Mouse (Mus musculus): Measurements from ENCODE around the gene Clec3a. TPM values are rescaled to one million over a fixed set of nuclear protein-coding genes. Genes with fewer than 3 reads are reported as not detected.

Clec3a gene
- polyA plus RNA-seq, 1 experiment from 2014 or later = not detected

DNA sequence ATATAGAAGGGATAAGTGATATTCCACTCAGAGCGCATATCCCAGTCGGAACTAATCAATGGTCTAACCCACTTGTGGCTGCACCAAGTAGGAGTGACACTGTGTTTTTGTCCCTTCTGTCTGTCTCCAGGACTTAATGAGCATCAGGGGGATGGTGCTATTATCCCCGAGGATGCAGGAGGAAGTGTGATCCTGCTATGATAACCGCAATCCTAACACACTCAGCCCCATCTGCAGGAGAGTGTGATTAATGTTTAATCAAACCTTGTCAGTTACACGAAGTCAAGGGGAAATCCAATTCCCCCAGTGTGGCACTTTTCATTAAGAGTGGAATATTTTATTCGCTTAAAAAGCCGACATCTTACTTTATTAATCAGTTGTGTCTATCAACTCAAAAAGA lies 16.2 kb upstream of the Clec3a start:
- Histone ChIP-seq H3K27me3 (ENCODE audit: control insufficient read depth, insufficient read depth, low read length) (no peaks in the 10 kb centered on the region), H3K9me3 (replicated peaks; ENCODE audit: control insufficient read depth, low read length) (no peaks in the 10 kb centered on the region), H3K27ac (ENCODE audit: low read length) (no peak overlapping the region), H3K4me1 (ENCODE audit: control insufficient read depth, insufficient read depth, low read length) (no peaks in the 10 kb centered on the region), H3K4me3 (ENCODE audit: low read length) (no peak overlapping the region), H3K9ac (ENCODE audit: low read length) (no peak overlapping the region), H3K36me3 (ENCODE audit: control insufficient read depth, insufficient read depth) (no peaks in the 10 kb centered on the region), H3K4me2 (ENCODE audit: low read depth, low read length) (no peak overlapping the region)
- 65% methylated on average over 7 of the region's 7 CpGs for WGBS
- no peak for ATAC-seq (replicated peaks; ENCODE audit: extremely low read depth, insufficient read depth, low FRiP score)

DNA sequence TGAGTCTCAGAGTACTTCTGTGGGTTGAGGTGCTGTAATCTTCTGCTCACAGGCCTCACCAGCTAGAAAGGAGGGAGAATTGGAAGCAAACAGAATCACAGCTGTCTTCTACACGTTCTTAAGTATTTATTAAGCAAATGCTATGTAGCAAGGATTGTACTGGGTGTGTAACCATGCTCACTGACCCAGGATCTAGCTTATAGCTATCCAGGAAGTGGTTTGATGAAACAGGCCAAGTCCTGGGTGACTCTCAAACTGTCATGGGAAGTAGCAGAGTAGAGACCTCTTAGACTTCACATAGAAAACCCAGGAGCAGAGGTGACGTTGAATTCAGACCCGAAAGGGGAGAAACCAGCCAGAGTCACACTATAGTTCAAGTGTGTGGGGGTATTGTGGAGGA lies 6.5 kb upstream of the Clec3a start:
- WGBS = 68% methylated on average over 3 of the region's 3 CpGs
- no peak overlapping the region for H3K27ac ChIP-seq (ENCODE audit: low read length)
- no peaks in the 10 kb centered on the region for H3K36me3 ChIP-seq (ENCODE audit: control insufficient read depth, insufficient read depth)
- H3K4me1 ChIP-seq (ENCODE audit: control insufficient read depth, insufficient read depth, low read length) = no peaks in the 10 kb centered on the region
- H3K4me3 ChIP-seq (ENCODE audit: low read length) = no peak overlapping the region
- no peak overlapping the region for H3K4me2 ChIP-seq (ENCODE audit: low read depth, low read length)
- no peaks in the 10 kb centered on the region for H3K27me3 ChIP-seq (ENCODE audit: control insufficient read depth, insufficient read depth, low read length)
- H3K9me3 ChIP-seq (replicated peaks; ENCODE audit: control insufficient read depth, low read length) = no peaks in the 10 kb centered on the region
- no peak for ATAC-seq (replicated peaks; ENCODE audit: extremely low read depth, insufficient read depth, low FRiP score)
- no peak overlapping the region for H3K9ac ChIP-seq (ENCODE audit: low read length)

DNA sequence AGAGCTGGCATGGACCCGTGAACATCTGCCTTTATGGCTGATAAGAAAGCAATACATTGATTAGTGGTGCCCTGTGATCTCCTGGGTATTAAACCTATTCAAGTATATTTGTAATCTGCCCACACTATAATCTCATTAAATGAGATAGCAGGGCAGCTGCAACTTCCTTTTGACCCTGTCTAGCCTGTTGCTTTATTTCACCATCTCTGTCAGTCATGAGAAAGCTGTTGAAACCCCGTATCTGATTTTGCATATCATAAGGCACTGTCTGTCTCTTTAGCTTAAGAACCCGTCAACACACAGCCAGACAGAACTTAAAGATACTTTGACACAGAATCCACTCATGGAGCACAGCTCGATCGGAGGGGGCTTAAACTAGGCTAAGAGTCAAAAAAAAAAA lies 600 bp downstream of the Clec3a start:
- H3K4me3 ChIP-seq (ENCODE audit: low read length) = no peak overlapping the region
- H3K4me2 ChIP-seq (ENCODE audit: low read depth, low read length) = no peak overlapping the region
- H3K9me3 ChIP-seq (replicated peaks; ENCODE audit: control insufficient read depth, low read length) = no peaks in the 10 kb centered on the region
- no peaks in the 10 kb centered on the region for H3K36me3 ChIP-seq (ENCODE audit: control insufficient read depth, insufficient read depth)
- no peak for ATAC-seq (replicated peaks; ENCODE audit: extremely low read depth, insufficient read depth, low FRiP score)
- no peak overlapping the region for H3K9ac ChIP-seq (ENCODE audit: low read length)
- H3K27me3 ChIP-seq (ENCODE audit: control insufficient read depth, insufficient read depth, low read length) = no peaks in the 10 kb centered on the region
- WGBS = 55% methylated on average over 5 of the region's 5 CpGs
- no peak overlapping the region for H3K27ac ChIP-seq (ENCODE audit: low read length)
- H3K4me1 ChIP-seq (ENCODE audit: control insufficient read depth, insufficient read depth, low read length) = no peaks in the 10 kb centered on the region

DNA sequence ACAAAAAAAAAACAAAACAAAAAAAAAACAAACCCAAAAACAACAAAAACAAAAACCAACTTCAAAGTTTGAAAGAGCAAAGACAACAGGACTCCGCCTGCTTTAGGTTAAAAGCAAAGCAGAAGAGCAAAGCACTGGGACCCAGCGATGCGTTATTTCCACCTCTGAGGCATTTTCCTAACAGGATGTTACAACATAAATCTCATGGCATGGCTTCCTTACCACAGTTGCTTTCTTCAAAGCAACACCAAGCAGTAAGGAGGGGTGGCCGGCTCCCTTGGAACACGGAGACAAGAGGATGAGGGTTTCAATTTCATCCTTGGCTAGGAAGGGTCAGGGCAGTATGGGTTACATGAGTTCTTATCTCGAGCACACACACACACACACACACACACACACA lies 1.0 kb downstream of the Clec3a start:
- Histone ChIP-seq H3K9ac (ENCODE audit: low read length) (no peak overlapping the region), H3K36me3 (ENCODE audit: control insufficient read depth, insufficient read depth) (no peaks in the 10 kb centered on the region), H3K27me3 (ENCODE audit: control insufficient read depth, insufficient read depth, low read length) (no peaks in the 10 kb centered on the region), H3K9me3 (replicated peaks; ENCODE audit: control insufficient read depth, low read length) (no peaks in the 10 kb centered on the region), H3K4me1 (ENCODE audit: control insufficient read depth, insufficient read depth, low read length) (no peaks in the 10 kb centered on the region), H3K27ac (ENCODE audit: low read length) (no peak overlapping the region), H3K4me3 (ENCODE audit: low read length) (no peak overlapping the region), H3K4me2 (ENCODE audit: low read depth, low read length) (no peak overlapping the region)
- ATAC-seq (replicated peaks; ENCODE audit: extremely low read depth, insufficient read depth, low FRiP score) = no peak
- WGBS = 56% methylated on average over 6 of the region's 6 CpGs

DNA sequence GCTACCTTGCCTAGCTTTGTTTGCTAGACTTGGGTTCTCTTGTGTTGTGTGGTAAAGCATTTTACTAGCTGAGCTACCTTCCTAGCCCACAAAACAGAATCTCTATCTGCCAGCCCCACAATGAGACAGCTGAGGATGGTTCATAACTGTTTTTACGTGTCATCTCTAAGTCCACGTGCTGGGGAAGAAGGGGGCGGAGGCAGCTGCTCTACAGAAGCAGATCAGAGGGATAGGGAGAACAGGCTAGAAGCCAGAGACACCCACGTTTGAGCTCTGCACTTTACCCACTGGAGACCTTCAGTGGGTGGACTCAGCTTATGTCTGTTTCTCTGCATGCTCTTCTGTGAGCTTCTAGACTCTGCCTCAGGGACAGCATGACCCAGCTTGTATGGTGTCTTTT lies 3.7 kb downstream of the Clec3a start:
- H3K9ac ChIP-seq (ENCODE audit: low read length) = no peak overlapping the region
- WGBS = 75% methylated on average over 4 of the region's 4 CpGs
- no peak overlapping the region for H3K27ac ChIP-seq (ENCODE audit: low read length)
- no peaks in the 10 kb centered on the region for H3K4me1 ChIP-seq (ENCODE audit: control insufficient read depth, insufficient read depth, low read length)
- no peaks in the 10 kb centered on the region for H3K27me3 ChIP-seq (ENCODE audit: control insufficient read depth, insufficient read depth, low read length)
- no peaks in the 10 kb centered on the region for H3K36me3 ChIP-seq (ENCODE audit: control insufficient read depth, insufficient read depth)
- no peak overlapping the region for H3K4me2 ChIP-seq (ENCODE audit: low read depth, low read length)
- no peak for ATAC-seq (replicated peaks; ENCODE audit: extremely low read depth, insufficient read depth, low FRiP score)
- no peaks in the 10 kb centered on the region for H3K9me3 ChIP-seq (replicated peaks; ENCODE audit: control insufficient read depth, low read length)
- H3K4me3 ChIP-seq (ENCODE audit: low read length) = no peak overlapping the region

DNA sequence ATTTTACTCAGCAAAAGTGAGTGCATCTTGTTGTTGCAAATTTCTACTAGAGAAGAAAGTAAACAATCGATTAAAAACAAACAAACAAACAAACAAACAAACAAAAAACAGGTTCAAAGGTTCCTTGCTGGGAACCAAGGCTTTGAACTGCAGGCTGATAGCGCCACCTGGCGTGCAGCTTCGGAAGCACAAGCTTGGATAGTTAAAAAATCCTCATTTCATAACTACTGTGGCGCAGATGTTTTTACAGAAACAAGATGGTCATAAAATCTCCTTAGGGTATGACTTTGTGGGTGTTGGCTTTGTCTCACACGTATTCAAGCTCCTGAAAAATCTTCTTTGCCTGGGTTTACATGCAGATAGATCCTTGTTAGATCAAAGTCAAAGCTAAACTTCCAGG lies 20.4 kb downstream of the Clec3a start:
- Histone ChIP-seq H3K27ac (ENCODE audit: low read length) (no peak overlapping the region), H3K9ac (ENCODE audit: low read length) (no peak overlapping the region), H3K27me3 (ENCODE audit: control insufficient read depth, insufficient read depth, low read length) (no peaks in the 10 kb centered on the region), H3K4me1 (ENCODE audit: control insufficient read depth, insufficient read depth, low read length) (peaks cover 8% of the 10 kb centered on the region), H3K4me3 (ENCODE audit: low read length) (no peak overlapping the region), H3K9me3 (replicated peaks; ENCODE audit: control insufficient read depth, low read length) (no peaks in the 10 kb centered on the region), H3K4me2 (ENCODE audit: low read depth, low read length) (no peak overlapping the region), H3K36me3 (ENCODE audit: control insufficient read depth, insufficient read depth) (no peaks in the 10 kb centered on the region)
- 12% methylated on average over 6 of the region's 6 CpGs for whole genome bisulfite sequencing
- ATAC-seq (replicated peaks; ENCODE audit: extremely low read depth, insufficient read depth, low FRiP score) = no peak

DNA sequence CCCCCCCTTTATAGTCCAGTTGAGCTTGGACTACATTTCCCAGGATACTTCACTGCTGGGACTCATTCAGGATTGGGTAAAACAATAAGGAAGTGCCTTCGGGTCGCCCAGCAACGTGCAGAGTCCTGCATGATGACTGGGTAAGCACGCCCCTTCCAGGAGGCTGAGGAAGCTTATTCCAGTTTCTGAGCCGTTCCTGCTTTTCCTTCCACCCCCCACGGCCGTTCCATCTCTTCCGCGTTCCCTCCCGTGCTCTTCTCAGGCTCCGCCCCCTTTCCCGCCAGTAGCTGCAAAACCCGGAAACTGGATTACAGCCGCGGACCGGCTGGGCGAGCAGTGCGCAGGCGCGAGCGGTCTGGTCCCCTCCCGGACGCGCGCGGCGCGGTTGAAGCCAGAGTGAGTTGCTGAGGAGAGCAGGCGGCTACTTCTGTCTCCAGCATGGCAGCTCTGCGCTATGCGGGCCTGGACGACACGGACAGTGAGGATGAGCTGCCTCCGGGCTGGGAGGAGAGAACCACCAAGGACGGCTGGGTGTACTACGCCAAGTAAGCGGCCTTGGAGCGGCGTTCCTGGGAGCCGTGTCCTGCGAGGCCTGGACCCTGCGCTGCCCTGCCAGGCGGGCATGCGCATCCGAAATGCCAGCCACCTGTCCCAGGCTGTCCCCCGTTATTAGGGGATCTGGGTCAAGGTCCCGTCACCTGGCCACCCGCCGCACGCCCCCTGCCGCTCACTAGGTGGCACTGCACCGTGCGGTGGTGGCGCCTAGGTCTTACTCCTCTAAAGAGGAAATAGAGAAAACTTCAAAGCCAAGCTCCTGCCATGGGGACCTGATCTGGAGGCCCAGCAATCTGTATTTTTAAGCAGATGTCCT lies 21.7 kb downstream of the Clec3a start, which contains the start of gene Wwox:
Gene Wwox (plus strand): TSS at position 322 of the 871 bp plus-strand sequence.
- Histone ChIP-seq H3K4me3 (ENCODE audit: low read length) (peak within 1 kb of the TSS; percentile 87), H3K27ac (ENCODE audit: low read length) (peak within 1 kb of the TSS; percentile 90), H3K36me3 (ENCODE audit: control insufficient read depth, insufficient read depth) (no peaks in the 10 kb centered on the region), H3K9me3 (replicated peaks; ENCODE audit: control insufficient read depth, low read length) (no peaks in the 10 kb centered on the region), H3K4me1 (ENCODE audit: control insufficient read depth, insufficient read depth, low read length) (peaks cover 8% of the 10 kb centered on the region), H3K4me2 (ENCODE audit: low read depth, low read length) (peak within 1 kb of the TSS; percentile 92), H3K27me3 (ENCODE audit: control insufficient read depth, insufficient read depth, low read length) (no peaks in the 10 kb centered on the region), H3K9ac (ENCODE audit: low read length) (peak within 1 kb of the TSS; percentile 85)
- WGBS = under 1% methylated on average over 54 of the region's 54 CpGs
- peak; percentile 97 for ATAC-seq (replicated peaks; ENCODE audit: extremely low read depth, insufficient read depth, low FRiP score)

DNA sequence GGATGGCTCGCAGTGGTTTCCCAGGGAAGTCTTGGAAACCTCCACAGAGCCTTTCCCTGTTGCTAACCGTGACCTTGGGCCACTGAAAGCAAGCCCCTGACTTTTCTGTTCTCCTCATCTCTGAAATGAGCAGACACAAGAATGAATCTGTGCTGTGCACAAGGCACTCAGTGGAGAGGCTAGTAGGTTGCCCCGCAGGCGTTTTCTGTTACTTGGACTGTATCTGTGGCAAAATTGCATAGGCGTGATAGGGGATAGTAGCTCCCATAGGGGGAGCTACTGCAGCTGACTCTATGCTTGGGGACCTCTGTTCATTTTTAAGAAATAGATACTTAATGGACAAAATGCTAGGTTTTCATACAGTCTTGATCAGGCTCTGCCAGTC lies 22.3 kb downstream of the Clec3a start:
- peak overlapping the region; percentile 85 for H3K9ac ChIP-seq (ENCODE audit: low read length)
- H3K4me2 ChIP-seq (ENCODE audit: low read depth, low read length) = peak overlapping the region; percentile 92
- no peak for ATAC-seq (replicated peaks; ENCODE audit: extremely low read depth, insufficient read depth, low FRiP score)
- peak overlapping the region; percentile 90 for H3K27ac ChIP-seq (ENCODE audit: low read length)
- H3K36me3 ChIP-seq (ENCODE audit: control insufficient read depth, insufficient read depth) = no peaks in the 10 kb centered on the region
- peak overlapping the region; percentile 87 for H3K4me3 ChIP-seq (ENCODE audit: low read length)
- no peaks in the 10 kb centered on the region for H3K27me3 ChIP-seq (ENCODE audit: control insufficient read depth, insufficient read depth, low read length)
- no peaks in the 10 kb centered on the region for H3K9me3 ChIP-seq (replicated peaks; ENCODE audit: control insufficient read depth, low read length)
- peaks cover 8% of the 10 kb centered on the region for H3K4me1 ChIP-seq (ENCODE audit: control insufficient read depth, insufficient read depth, low read length)
- WGBS = 17% methylated on average over 5 of the region's 5 CpGs

DNA sequence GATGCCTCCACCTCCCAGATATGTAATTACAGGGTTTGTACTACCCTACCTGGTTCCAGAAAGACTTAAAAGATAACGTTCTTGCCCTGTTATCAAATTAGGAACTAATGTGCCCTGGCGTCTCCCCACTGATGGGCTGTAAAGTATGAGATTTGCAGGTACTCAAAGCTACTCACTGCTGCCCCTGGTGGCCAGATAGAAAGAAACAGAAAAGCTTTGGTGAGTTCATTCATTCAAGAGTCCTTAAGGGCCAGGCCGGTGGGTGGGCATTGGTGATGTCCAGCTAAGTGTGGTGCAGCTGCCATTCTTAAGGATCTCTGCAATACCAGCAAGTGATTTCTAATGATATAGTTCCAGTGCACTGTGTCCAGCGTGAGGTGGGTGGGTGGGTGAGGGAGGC lies 23.7 kb downstream of the Clec3a start:
- no peak overlapping the region for H3K27ac ChIP-seq (ENCODE audit: low read length)
- WGBS = 77% methylated on average over 4 of the region's 4 CpGs
- no peak for ATAC-seq (replicated peaks; ENCODE audit: extremely low read depth, insufficient read depth, low FRiP score)

More for the DNA sequence above, 23.7 kb downstream of the Clec3a start:
- Histone ChIP-seq H3K9ac (ENCODE audit: low read length) (no peak overlapping the region), H3K4me2 (ENCODE audit: low read depth, low read length) (no peak overlapping the region), H3K9me3 (replicated peaks; ENCODE audit: control insufficient read depth, low read length) (no peaks in the 10 kb centered on the region), H3K36me3 (ENCODE audit: control insufficient read depth, insufficient read depth) (no peaks in the 10 kb centered on the region), H3K4me3 (ENCODE audit: low read length) (no peak overlapping the region), H3K27me3 (ENCODE audit: control insufficient read depth, insufficient read depth, low read length) (no peaks in the 10 kb centered on the region), H3K4me1 (ENCODE audit: control insufficient read depth, insufficient read depth, low read length) (peaks cover 8% of the 10 kb centered on the region)
